7 mouse cellular contexts compared by ENCODE assay signal in the genomic region with DNA sequence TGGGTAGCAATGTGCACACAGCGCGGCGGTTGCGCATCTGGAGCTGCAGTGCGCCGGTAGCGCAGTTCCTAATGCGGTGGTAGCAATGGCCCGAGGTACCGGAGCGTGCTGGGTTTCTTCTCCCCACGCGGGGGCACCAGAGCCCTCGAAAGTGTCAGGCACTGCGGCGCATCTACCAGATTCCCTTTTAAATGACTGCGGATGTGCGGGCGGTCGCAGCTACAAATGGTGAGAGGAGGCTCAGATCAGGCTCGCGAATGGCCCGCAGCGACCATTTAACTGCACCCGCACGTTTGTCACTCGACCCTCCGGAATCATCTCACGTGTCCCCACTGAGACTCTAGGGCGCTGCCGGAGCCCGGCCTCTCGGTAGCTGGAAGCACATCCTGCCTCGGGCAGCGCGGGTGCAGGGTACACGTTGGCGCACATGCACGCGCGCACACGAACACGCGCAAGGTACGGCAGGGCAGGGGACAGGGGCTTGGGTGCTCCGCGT. TPM values are rescaled to one million over a fixed set of nuclear protein-coding genes. Genes with fewer than 3 reads are reported as not detected.
DNase-seq lines count a peak whose midpoint lies in the region; ATAC-seq and TF ChIP-seq lines count a peak whose summit lies in the region.

A gene (plus strand): TSS at position 173 of the 496 bp plus-strand sequence.

- H3K27me3 ChIP-seq in forebrain, embryonic 10.5 days (ENCODE audit: poor library complexity, severe bottlenecking), result peaks cover 65% of the 10 kb centered on the region
- peaks cover 66% of the 10 kb centered on the region for H3K27me3 ChIP-seq in heart, embryonic 12.5 days (replicated peaks)
- H3K27me3 ChIP-seq in kidney, embryonic 15.5 days, result peaks cover 67% of the 10 kb centered on the region
- peaks cover 68% of the 10 kb centered on the region for H3K27me3 ChIP-seq in limb, embryonic 13.5 days
- no peaks in the 10 kb centered on the region for H3K27me3 ChIP-seq in midbrain, postnatal 0 days (ENCODE audit: insufficient read depth, low read length)

- peak within 1 kb of the TSS; percentile 53 for H3K9ac ChIP-seq in heart, embryonic 12.5 days
- H3K9ac ChIP-seq in kidney, embryonic 15.5 days, result peak within 1 kb of the TSS; percentile 48
- H3K9ac ChIP-seq in limb, embryonic 13.5 days, result peak within 1 kb of the TSS; percentile 72
- H3K9ac ChIP-seq in midbrain, postnatal 0 days (replicated peaks; ENCODE audit: low read length, poor library complexity, severe bottlenecking), result peak within 1 kb of the TSS; percentile 97

- peak within 1 kb of the TSS; percentile 92 for H3K4me2 ChIP-seq in heart, embryonic 12.5 days
- peak within 1 kb of the TSS; percentile 99 for H3K4me2 ChIP-seq in kidney, embryonic 15.5 days
- peak within 1 kb of the TSS; percentile 99 for H3K4me2 ChIP-seq in limb, embryonic 13.5 days (replicated peaks)
- peak within 1 kb of the TSS; percentile 91 for H3K4me2 ChIP-seq in midbrain, postnatal 0 days (ENCODE audit: low read depth, low read length, poor library complexity, severe bottlenecking)

- WGBS in forebrain, embryonic 10.5 days, result under 1% methylated on average over 47 of the region's 47 CpGs
- WGBS in heart, embryonic 12.5 days, result under 1% methylated on average over 47 of the region's 47 CpGs
- under 1% methylated on average over 47 of the region's 47 CpGs for WGBS in kidney, embryonic 15.5 days
- under 1% methylated on average over 47 of the region's 47 CpGs for WGBS in limb, embryonic 13.5 days
- WGBS in midbrain, postnatal 0 days, result under 1% methylated on average over 47 of the region's 47 CpGs

- H3K36me3 ChIP-seq in forebrain, embryonic 10.5 days (replicated peaks), result no peaks in the 10 kb centered on the region
- H3K36me3 ChIP-seq in heart, embryonic 12.5 days, result no peaks in the 10 kb centered on the region
- H3K36me3 ChIP-seq in kidney, embryonic 15.5 days, result no peaks in the 10 kb centered on the region
- H3K36me3 ChIP-seq in limb, embryonic 13.5 days, result no peaks in the 10 kb centered on the region
- H3K36me3 ChIP-seq in midbrain, postnatal 0 days (ENCODE audit: insufficient read depth, low read length), result no peaks in the 10 kb centered on the region

- DNase-seq in c-Kit-positive CD71-negative TER-119-negative erythroid progenitor cells, embryonic 14.5 days (ENCODE audit: low read depth), result peak; percentile 45
- DNase-seq in forebrain, embryonic 10.5 days (ENCODE audit: extremely low spot score, low spot score), result peak; percentile 89
- peak; percentile 96 for DNase-seq in midbrain, postnatal 0 days (ENCODE audit: low spot score)
- DNase-seq in testis, postnatal 10 days (ENCODE audit: low spot score), result peak; percentile 93

- peak; percentile 91 for TF ChIP-seq CTCF in midbrain, postnatal 0 days (IDR thresholded peaks at IDR 0.05)

- peak; percentile 78 for ATAC-seq in heart, embryonic 12.5 days (ENCODE audit: insufficient number of reproducible peaks, low FRiP score)
- peak; percentile 75 for ATAC-seq in kidney, embryonic 15.5 days (replicated peaks; ENCODE audit: low FRiP score)
- ATAC-seq in limb, embryonic 13.5 days (ENCODE audit: low FRiP score, low read depth), result peak; percentile 85
- peak; percentile 82 for ATAC-seq in midbrain, postnatal 0 days (ENCODE audit: low FRiP score)

- peak within 1 kb of the TSS; percentile 85 for H3K27ac ChIP-seq in forebrain, embryonic 10.5 days
- no peak within 1 kb of the TSS for H3K27ac ChIP-seq in heart, embryonic 12.5 days (ENCODE audit: poor library complexity, severe bottlenecking)
- H3K27ac ChIP-seq in kidney, embryonic 15.5 days, result no peak within 1 kb of the TSS
- no peak within 1 kb of the TSS for H3K27ac ChIP-seq in limb, embryonic 13.5 days
- H3K27ac ChIP-seq in midbrain, postnatal 0 days (ENCODE audit: low read depth, low read length), result peak within 1 kb of the TSS; percentile 99

- H3K4me1 ChIP-seq in forebrain, embryonic 10.5 days, result peaks cover 49% of the 10 kb centered on the region
- 0 out of 2 replicates have a peak, but pooled peaks cover 13% of the 10 kb centered on the region for H3K4me1 ChIP-seq in heart, embryonic 12.5 days (replicated peaks)
- peaks cover 21% of the 10 kb centered on the region for H3K4me1 ChIP-seq in kidney, embryonic 15.5 days
- H3K4me1 ChIP-seq in limb, embryonic 13.5 days, result peaks cover 18% of the 10 kb centered on the region
- peaks cover 3% of the 10 kb centered on the region for H3K4me1 ChIP-seq in midbrain, postnatal 0 days (ENCODE audit: insufficient read depth, low read length)

- H3K9me3 ChIP-seq in forebrain, embryonic 10.5 days, result peaks cover 2% of the 10 kb centered on the region; the same call in 1 of the 2 replicates
- H3K9me3 ChIP-seq in heart, embryonic 12.5 days (replicated peaks), result peaks cover 2% of the 10 kb centered on the region; the same call in 1 of the 2 replicates
- H3K9me3 ChIP-seq in kidney, embryonic 15.5 days (replicated peaks), result 0 out of 2 replicates have a peak, but pooled peaks cover 6% of the 10 kb centered on the region
- H3K9me3 ChIP-seq in limb, embryonic 13.5 days, result peaks cover 4% of the 10 kb centered on the region
- H3K9me3 ChIP-seq in midbrain, postnatal 0 days (ENCODE audit: low read length), result no peaks in the 10 kb centered on the region

- H3K4me3 ChIP-seq in forebrain, embryonic 10.5 days, result peak within 1 kb of the TSS; percentile 59
- H3K4me3 ChIP-seq in heart, embryonic 12.5 days, result peak within 1 kb of the TSS; percentile 60
- H3K4me3 ChIP-seq in kidney, embryonic 15.5 days (replicated peaks), result peak within 1 kb of the TSS; percentile 53
- H3K4me3 ChIP-seq in limb, embryonic 13.5 days, result peak within 1 kb of the TSS; percentile 62
- peak within 1 kb of the TSS; percentile 82 for H3K4me3 ChIP-seq in midbrain, postnatal 0 days (ENCODE audit: low read depth, low read length)

RNA-seq across cellular contexts. Expression of the gene that starts here (rescaled TPM):
- polyA plus RNA-seq in forebrain, embryonic 10.5 days (2016; fragmentation: Nextera tagmentation; extraction: Ambion mirVana), result 27.8 and 33.2 TPM in 2 replicates
- polyA plus RNA-seq in heart, embryonic 12.5 days (2016; fragmentation: Nextera tagmentation; extraction: Ambion mirVana), result 3.1 and 3.5 TPM in 2 replicates
- polyA plus RNA-seq in kidney, embryonic 15.5 days (2015; fragmentation: Nextera tagmentation; extraction: Ambion mirVana), result 5.7 and 8.6 TPM in 2 replicates
- polyA plus RNA-seq in limb, embryonic 13.5 days (2015; fragmentation: Nextera tagmentation; extraction: Ambion mirVana), result 10.3 and 13.4 TPM in 2 replicates
- 202 and 207 TPM in 2 replicates for total RNA-seq in midbrain, postnatal 0 days (2014; rRNA removed)
- 138 and 141 TPM in 2 replicates for polyA plus RNA-seq in midbrain, postnatal 0 days (2015; fragmentation: Nextera tagmentation; extraction: Ambion mirVana)

Comparison
In these comparisons a context has a peak if more than half of its experiments do, and no peak if none do; other contexts are left out.
1. DNase-seq: peak in every context shown above with its lines; median percentile 96 in midbrain, postnatal 0 days; 93 in testis, postnatal 10 days; 89 in forebrain, embryonic 10.5 days; 45 in c-Kit-positive CD71-negative TER-119-negative erythroid progenitor cells, embryonic 14.5 days.
2. H3K27ac ChIP-seq: peak in forebrain, embryonic 10.5 days (single experiment) and midbrain, postnatal 0 days (single experiment); none in heart, embryonic 12.5 days (single experiment), kidney, embryonic 15.5 days (single experiment) and limb, embryonic 13.5 days (single experiment).
3. Peak in every context shown above with its lines, with median percentiles within 50 percentile points of each other: H3K4me3 ChIP-seq, ATAC-seq, H3K4me2 ChIP-seq and H3K9ac ChIP-seq.